Mouse (Mus musculus): Measurements from ENCODE around the gene Sec14l1. TPM values are rescaled to one million over a fixed set of nuclear protein-coding genes. Genes with fewer than 3 reads are reported as not detected.
A peak's percentile ranks its signal among the peaks of the same experiment; 100 is the strongest.

Gene Sec14l1
- total RNA-seq, 2 experiments from 2014 or later = 132 to 163 TPM

GRCm38 (mm10) chr11:117087036-117087799 is 27.8 kb upstream of the Sec14l1 start:
- no peak for DNase-seq

GRCm38 (mm10) chr11:117088271-117088991 is 26.5 kb upstream of the Sec14l1 start:
- no peak for DNase-seq

- DNase-seq = peak; percentile 50 to 51
Observed at GRCm38 (mm10) chr11:117089673-117090419, 25.1 kb upstream of the Sec14l1 start.

- no peak for DNase-seq
Observed at GRCm38 (mm10) chr11:117091406-117091805, 23.6 kb upstream of the Sec14l1 start.

GRCm38 (mm10) chr11:117091845-117092244 is 23.1 kb upstream of the Sec14l1 start:
- peak in 1 of 2 experiments; percentile 40 for DNase-seq

GRCm38 (mm10) chr11:117092711-117093110 is 22.3 kb upstream of the Sec14l1 start:
- peak; percentile 49 to 65 for DNase-seq

GRCm38 (mm10) chr11:117093900-117094552 is 20.9 kb upstream of the Sec14l1 start:
- no peak for DNase-seq

GRCm38 (mm10) chr11:117094646-117095045 is 20.3 kb upstream of the Sec14l1 start:
- DNase-seq = no peak

- no peak for DNase-seq
Observed at GRCm38 (mm10) chr11:117097021-117097420, 17.9 kb upstream of the Sec14l1 start.

- no peak for DNase-seq
Observed at GRCm38 (mm10) chr11:117098155-117098554, 16.8 kb upstream of the Sec14l1 start.

- DNase-seq = no peak
Observed at GRCm38 (mm10) chr11:117098784-117099183, 16.2 kb upstream of the Sec14l1 start.

GRCm38 (mm10) chr11:117099372-117099771 is 15.6 kb upstream of the Sec14l1 start:
- DNase-seq = peak in 1 of 2 experiments; percentile 46

GRCm38 (mm10) chr11:117101351-117101921 is 13.5 kb upstream of the Sec14l1 start:
- peak in 1 of 2 experiments; percentile 38 for DNase-seq

- DNase-seq = no peak
Observed at GRCm38 (mm10) chr11:117101925-117102717, 12.8 kb upstream of the Sec14l1 start.

- DNase-seq = peak; percentile 78 to 79
Observed at GRCm38 (mm10) chr11:117103523-117103922, 11.4 kb upstream of the Sec14l1 start.

GRCm38 (mm10) chr11:117104044-117104757 is 10.8 kb upstream of the Sec14l1 start:
- no peak for DNase-seq

- DNase-seq = no peak
Observed at GRCm38 (mm10) chr11:117105315-117105714, 9.7 kb upstream of the Sec14l1 start.

- DNase-seq = no peak
Observed at GRCm38 (mm10) chr11:117105850-117106249, 9.1 kb upstream of the Sec14l1 start.

GRCm38 (mm10) chr11:117106633-117107334 is 8.2 kb upstream of the Sec14l1 start:
- no peak for DNase-seq

Data from adrenal gland, postnatal 36 days (tissue).